Mouse (Mus musculus) Patski (cell line): ENCODE measurements around the gene Scnm1. TPM values are rescaled to one million over a fixed set of nuclear protein-coding genes. Genes with fewer than 3 reads are reported as not detected.

ENCODE experiments used
- ATAC-seq: fragments of 100-300 bp; one replicate; pipeline ENCODE4 v1.8.0; 2021
- CTCF ChIA-PET: fragments of 350-600 bp; sonication (Branson Sonifier 250); formaldehyde crosslinking; loops from one replicate; lab custom pipeline; 2022; ENCODE audit warnings: inconsistent platforms; lab: Charles Lee
- POLR2A ChIA-PET: fragments of 350-600 bp; sonication (Branson Sonifier 250); formaldehyde crosslinking; loops from one replicate; lab custom pipeline; 2022; ENCODE audit warnings: antibody characterized with exemption, inconsistent platforms; lab: Charles Lee
- DNase-seq: peaks from one replicate; pipeline ENCODE4 v3.0.0-alpha.2; 2011; ENCODE audit warnings: low read depth, low spot score
- H3K27me3 ChIP-seq: fragments of 371-371 bp; one replicate; pipeline ENCODE4 v1.5.1; 2021
- CTCF ChIP-seq: fragments of 100-300 bp; IDR thresholded peaks from one replicate; pipeline ENCODE4 v1.5.1; 2021
- in situ Hi-C: fragments of 300-500 bp; cut with MboI; formaldehyde crosslinking; loops from 3 replicates; pipeline ENCODE4 v1.11.1; 2018; ENCODE audit warnings: low pct_unique_long_range_greater_than_20kb, mixed read lengths
- polyA plus RNA-seq: library from polyadenylated mRNA; unstranded; gene quantifications from one replicate; pipeline ENCODE4 v1.2.3, GENCODE M21; 2021

Scnm1 gene
- polyA plus RNA-seq, 1 experiment from 2014 or later = 54.6 TPM

DNA sequence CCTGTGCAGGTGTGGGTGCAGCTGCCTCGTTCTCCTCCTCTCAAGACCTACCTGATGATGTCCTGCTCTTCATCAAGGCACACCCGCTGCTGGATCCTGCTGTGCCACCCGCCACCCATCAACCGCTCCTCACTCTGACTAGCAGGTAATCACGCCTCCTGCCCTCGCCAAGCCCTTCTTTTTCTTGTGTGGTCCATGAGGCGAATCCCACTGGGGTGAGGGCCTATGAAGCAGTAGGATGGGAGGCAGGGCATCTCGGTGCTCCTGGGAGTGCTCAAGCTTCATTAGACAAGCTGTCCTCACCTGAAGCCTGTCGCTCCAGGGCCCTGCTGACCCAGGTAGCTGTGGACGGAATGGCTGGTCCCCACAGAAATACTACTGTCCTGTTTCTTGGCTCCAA, 36.2 kb upstream of the Scnm1 start:
- DNase-seq = no peak
- no peak for ATAC-seq
- H3K27me3 ChIP-seq = no peaks in the 10 kb centered on the region
- ChIA-PET POLR2A (interaction anchor here (1.0 to 2.1 kb wide), 2 partner anchors 9 to 10 kb away, joined by 4 to 6 read pairs; no protein-coding TSS in a partner anchor), CTCF (interaction anchor here (1.2 to 1.3 kb wide), 3 partner anchors 11 to 26 kb away, joined by 3 to 4 read pairs (median 3); no protein-coding TSS in a partner anchor)
- in situ Hi-C loops = no loop called here
- no peak for TF ChIP-seq CTCF

DNA sequence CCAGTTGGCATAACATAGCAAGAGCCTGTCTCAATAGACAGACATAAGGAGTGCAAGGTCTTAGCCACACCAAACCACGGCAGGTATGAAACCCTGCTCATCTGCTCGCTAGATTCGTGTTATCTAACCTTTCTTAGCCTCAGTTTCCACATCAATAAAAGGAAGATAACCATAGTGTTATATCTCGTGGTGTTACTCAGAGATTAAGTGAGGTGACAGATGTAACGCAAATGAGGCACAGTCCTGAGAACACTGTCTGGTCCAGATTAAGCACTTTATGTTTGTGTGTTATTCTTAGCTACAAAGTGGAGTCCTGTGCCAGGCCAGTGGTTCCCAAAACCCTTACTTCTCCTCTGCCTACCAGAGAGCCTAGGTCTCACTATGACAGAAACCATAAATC, 31.0 kb upstream of the Scnm1 start:
- in situ Hi-C loops = no loop called here
- DNase-seq = no peak
- POLR2A ChIA-PET = interaction anchor here (0.6 to 0.8 kb wide), 2 partner anchors 52 to 60 kb away, joined by 3 read pairs; no protein-coding TSS in a partner anchor
- CTCF ChIA-PET = interaction anchor here (1.1 to 1.3 kb wide), 4 partner anchors 10 to 49 kb away, joined by 3 to 4 read pairs (median 4); no protein-coding TSS in a partner anchor
- no peak for TF ChIP-seq CTCF
- ATAC-seq = no peak
- no peaks in the 10 kb centered on the region for H3K27me3 ChIP-seq

DNA sequence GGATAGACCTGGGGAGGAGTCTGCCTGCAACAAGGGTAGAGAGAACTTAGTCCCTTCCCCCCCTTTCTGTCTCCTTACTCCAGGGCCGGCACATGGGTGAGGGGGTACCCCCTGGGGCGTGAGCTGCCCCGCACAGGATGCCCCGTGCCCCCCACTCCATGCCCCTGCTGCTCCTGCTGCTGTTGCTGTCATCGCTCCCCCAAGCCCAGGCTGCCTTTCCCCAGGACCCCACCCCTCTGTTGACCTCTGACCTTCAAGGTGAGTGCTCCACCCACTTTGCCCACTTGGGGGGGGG, 30.4 kb upstream of the Scnm1 start:
- H3K27me3 ChIP-seq = no peaks in the 10 kb centered on the region
- no peak for TF ChIP-seq CTCF
- in situ Hi-C loops = no loop called here
- ChIA-PET CTCF (interaction anchor here (1.2 to 1.8 kb wide), 3 partner anchors 10 to 22 kb away, joined by 3 to 4 read pairs (median 4); partner anchors contain the start of gene Tnfaip8l2), POLR2A (interaction anchor here (0.6 to 0.8 kb wide), 2 partner anchors 53 to 60 kb away, joined by 3 read pairs; no protein-coding TSS in a partner anchor)
- no peak for ATAC-seq
- no peak for DNase-seq

DNA sequence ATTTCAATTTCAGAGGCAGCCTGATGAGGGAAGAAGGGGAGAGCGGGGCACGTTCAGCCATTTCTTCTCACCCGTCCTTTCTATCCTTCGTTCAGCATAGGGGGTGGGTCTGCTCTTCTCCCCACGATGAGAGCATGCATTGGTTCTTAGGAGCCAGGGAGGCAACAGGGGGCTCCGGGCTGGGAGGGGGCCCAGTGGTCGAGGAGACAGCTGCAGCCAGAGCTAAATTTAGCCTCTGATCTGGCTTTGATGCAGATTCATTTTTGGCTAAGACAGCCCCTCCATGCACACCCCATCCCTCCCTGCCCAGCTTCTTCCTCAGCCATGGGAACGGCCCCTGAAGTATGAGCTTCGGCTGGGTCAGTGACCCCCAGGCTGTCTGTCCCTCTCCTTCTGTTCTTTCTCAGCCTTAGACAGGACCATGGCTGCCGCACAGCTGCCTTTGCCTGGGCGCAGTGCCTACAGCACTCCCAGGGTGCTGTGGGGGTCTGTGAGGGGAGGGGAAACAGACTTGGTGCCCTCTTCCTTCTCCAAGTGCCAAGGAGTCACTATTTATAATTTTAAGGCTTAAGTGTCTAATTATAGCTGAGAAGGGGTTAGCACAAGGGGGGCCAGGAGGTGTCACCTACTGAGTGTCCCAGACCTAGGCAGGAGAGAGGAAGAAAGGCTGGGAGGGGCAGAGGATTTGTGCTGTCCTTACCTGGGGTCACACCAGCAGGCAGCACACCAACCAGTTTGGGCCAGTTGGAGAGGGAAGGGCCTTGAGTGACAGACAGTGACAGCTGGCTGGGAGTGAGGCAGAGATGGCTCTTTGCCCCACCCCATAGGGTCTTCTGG, 29.8 kb upstream of the Scnm1 start:
- POLR2A ChIA-PET = no interaction called here
- no peak for TF ChIP-seq CTCF
- DNase-seq (no peak), ATAC-seq (no peak)
- in situ Hi-C loops = no loop called here
- no peaks in the 10 kb centered on the region for H3K27me3 ChIP-seq
- CTCF ChIA-PET = interaction anchor here (0.8 to 1.8 kb wide), 6 partner anchors 8 to 53 kb away, joined by 3 to 5 read pairs (median 4); partner anchors contain the start of gene Tnfaip8l2

DNA sequence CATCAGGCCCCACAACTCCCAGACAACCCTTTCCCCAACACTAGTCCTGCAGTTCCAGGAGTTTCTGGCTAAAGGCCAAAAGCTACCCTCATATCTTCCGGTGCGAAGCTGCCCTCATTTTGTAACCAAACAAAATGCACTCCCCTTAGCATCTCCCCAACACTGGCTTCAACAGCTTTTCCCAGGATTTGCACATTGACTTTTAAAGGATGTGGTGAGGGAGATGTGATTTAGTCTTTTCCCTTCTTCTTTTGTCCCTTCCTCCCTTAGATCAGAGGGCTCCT, 28.5 kb upstream of the Scnm1 start:
- DNase-seq (no peak), ATAC-seq (no peak)
- ChIA-PET CTCF (interaction anchor here (0.6 to 1.8 kb wide), 4 partner anchors 10 to 54 kb away, joined by 3 to 5 read pairs (median 4); partner anchors contain the start of gene Tnfaip8l2), POLR2A (interaction anchor here (0.9 kb wide), 1 partner anchor 19 kb away, joined by 3 read pairs; no protein-coding TSS in a partner anchor)
- TF ChIP-seq CTCF = no peak
- in situ Hi-C loops = no loop called here
- H3K27me3 ChIP-seq = no peaks in the 10 kb centered on the region

DNA sequence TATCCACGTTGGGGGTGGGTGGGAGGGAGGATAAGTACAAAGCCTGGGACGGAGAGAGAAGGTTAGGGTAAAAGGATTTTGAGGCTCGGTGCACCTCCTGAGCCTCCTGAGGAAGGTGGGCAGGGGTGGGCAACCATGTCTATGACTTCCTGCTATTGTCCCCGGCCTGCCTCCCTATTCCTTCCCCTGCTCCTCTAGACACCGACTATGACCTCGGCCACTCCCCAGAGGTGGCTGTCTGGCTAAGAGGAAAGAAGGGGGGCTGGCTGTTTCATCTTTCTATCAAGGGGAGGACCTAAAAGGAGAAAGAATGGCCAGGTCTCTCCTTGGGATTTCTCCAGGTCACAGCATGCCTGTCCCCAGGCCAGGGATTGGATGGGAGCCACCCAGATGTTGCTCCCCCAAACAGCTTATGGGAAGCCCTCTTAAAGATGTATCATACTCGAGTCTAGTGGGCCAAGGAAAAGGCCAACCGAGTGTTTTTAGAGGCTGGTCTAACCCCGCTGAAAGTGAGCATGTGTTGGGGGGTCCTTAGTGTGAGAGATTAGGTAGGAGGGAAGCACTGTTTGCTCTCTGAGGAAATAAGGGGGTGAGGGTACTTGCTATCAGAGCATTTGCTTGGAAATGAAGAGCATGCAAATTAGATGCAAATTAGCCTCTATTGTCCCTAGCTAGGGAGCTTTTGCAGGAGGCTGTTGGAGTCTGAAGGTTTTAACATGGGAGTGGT, 28.0 kb upstream of the Scnm1 start:
- DNase-seq (no peak), ATAC-seq (no peak)
- CTCF ChIA-PET = interaction anchor here (1.8 kb wide), 1 partner anchor 10 kb away, joined by 5 read pairs; no protein-coding TSS in a partner anchor
- in situ Hi-C loops = no loop called here
- TF ChIP-seq CTCF = no peak
- POLR2A ChIA-PET = interaction anchor here (0.9 kb wide), 1 partner anchor 19 kb away, joined by 3 read pairs; no protein-coding TSS in a partner anchor
- no peaks in the 10 kb centered on the region for H3K27me3 ChIP-seq

DNA sequence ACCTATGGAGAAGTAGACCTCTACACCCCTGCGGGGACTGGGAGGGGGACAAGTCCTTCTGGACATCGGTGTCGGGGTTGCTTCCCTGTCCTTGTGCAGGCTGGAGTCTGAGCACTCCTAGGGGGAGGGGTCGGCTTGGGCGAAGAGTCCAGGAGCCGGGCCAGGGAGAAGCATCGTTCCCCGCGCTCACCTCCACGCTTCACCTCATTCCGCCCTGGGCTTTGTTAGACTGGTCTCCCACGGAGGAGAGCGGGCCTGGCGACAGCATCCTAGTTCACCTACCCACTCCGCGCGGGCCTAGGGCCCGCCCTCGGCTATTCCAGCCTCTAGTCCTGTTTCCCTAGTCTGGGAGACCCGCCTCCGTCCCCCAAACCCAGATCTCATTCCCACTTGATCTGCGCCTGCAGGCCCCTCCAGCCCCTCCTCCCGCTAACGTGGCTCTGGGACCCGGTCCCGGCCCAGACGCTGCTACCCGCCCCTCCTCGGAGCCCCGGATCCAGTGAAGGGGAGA, 27.3 kb upstream of the Scnm1 start:
- POLR2A ChIA-PET = interaction anchor here (0.6 to 0.8 kb wide), 2 partner anchors 13 to 45 kb away, joined by 3 to 4 read pairs; no protein-coding TSS in a partner anchor
- no peaks in the 10 kb centered on the region for H3K27me3 ChIP-seq
- no peak for TF ChIP-seq CTCF
- CTCF ChIA-PET = interaction anchor here (1.1 to 1.6 kb wide), 3 partner anchors 12 to 103 kb away, joined by 3 to 4 read pairs (median 4); no protein-coding TSS in a partner anchor
- ATAC-seq (no peak), DNase-seq (no peak)
- in situ Hi-C loops = no loop called here

DNA sequence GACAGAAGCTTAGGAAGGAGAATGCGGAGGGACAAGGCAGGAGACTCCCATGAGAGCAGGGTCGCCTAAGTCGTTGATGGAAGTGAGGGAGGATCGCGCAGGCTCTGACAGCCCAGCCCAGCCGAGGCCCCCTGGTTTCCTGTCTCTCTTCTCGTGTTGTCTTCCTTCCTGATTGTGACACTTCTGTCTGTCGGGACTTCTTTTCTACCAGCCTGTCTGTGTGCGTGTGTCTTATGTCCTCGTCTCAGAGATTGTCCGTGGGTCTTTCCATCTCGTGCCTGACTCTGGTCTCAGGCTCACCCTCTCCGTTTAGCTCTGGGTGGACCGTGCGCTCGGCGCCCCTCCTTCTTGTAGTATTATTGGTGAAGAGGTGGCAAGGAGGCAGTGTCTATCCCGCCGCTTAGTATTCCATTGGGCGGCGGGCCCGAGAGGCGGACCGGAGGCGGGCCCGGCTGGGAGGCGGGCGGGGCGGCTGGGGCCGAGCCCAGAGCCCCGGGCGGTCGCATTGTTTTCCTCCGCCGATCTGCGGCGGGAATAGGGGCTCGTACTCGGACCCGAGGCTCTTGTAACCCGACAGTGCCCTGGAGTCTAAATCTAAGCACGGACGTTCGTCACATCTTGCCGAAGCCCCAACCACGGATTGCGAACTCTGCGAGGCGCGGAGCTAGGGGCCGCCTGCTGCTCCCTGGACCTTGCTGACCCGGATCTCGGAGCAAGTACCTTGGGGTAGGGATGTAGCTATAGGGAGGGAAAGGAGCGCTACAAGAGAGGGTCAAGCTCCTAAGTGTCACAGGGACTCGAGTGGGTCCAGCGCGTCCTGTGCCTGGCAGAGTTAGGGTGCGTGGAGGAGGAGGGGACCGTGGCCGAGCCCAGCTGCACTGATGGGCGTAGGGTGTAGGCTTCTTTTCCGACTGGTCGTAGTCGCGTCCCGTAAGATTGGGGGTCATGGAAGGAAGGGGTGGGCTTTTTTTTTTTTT, 26.5 kb upstream of the Scnm1 start, which contains the start of gene Sema6c:
Gene Sema6c (plus strand): TSS at position 471 of the 977 bp plus-strand sequence.
- ChIA-PET CTCF (interaction anchor here (0.7 to 1.9 kb wide), 8 partner anchors 10 to 104 kb away, joined by 3 to 4 read pairs (median 4); no protein-coding TSS in a partner anchor), POLR2A (interaction anchor here (0.6 to 1.2 kb wide), 6 partner anchors 14 to 59 kb away, joined by 3 to 4 read pairs (median 3); no protein-coding TSS in a partner anchor)
- TF ChIP-seq CTCF = no peak
- ATAC-seq (peak; percentile 98), DNase-seq (peak; percentile 75)
- in situ Hi-C loops = no loop called here
- H3K27me3 ChIP-seq = no peaks in the 10 kb centered on the region

DNA sequence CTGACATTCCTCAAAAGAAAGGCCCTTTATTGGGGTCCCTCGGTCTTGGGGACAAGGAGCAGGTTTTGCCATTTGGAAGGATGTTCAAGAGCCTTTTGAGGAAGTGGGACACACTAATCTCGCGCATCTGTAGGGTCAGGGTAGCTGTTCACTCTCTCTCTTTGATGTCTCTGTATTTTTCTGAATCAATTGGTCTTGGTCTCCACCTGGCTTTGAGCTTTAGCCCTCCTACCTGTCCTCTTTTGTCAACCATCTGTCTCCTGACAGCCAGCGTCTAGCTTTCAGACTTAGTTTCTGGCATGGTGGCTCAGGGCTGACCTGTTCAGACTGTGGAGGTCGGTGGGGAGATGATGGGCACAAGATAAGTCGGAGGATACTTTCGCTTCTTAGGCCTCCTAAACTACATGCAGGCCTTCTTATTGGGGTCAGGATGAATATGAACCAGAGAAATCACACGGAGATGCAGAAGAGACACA, 25.7 kb upstream of the Scnm1 start:
- no peaks in the 10 kb centered on the region for H3K27me3 ChIP-seq
- no peak for ATAC-seq
- ChIA-PET POLR2A (interaction anchor here (0.8 to 1.2 kb wide), 4 partner anchors 13 to 60 kb away, joined by 3 to 4 read pairs (median 3); no protein-coding TSS in a partner anchor), CTCF (interaction anchor here (0.6 to 1.9 kb wide), 6 partner anchors 11 to 115 kb away, joined by 3 to 4 read pairs (median 4); no protein-coding TSS in a partner anchor)
- in situ Hi-C loops = no loop called here
- TF ChIP-seq CTCF = no peak
- DNase-seq = no peak
